Mouse (Mus musculus) kidney, adult 2 months (tissue): Measurements from ENCODE around the gene Nfe2l3.

Experiments
- CTCF ChIP-seq: fragments of 200-500 bp; conservative IDR thresholded peaks from 2 replicates; pipeline ENCODE4 v1.5.1; 2011; ENCODE audit warnings: low read depth, mild to moderate bottlenecking, control low read depth, low read length, moderate library complexity, mixed read lengths; ENCODE audit not compliant: insufficient read depth, insufficient read length
- POLR2A ChIP-seq: fragments of 200-500 bp; IDR thresholded peaks from one replicate; pipeline ENCODE4 v1.6.1; 2011; ENCODE audit warnings: low read depth, low read length, control low read depth

DNA sequence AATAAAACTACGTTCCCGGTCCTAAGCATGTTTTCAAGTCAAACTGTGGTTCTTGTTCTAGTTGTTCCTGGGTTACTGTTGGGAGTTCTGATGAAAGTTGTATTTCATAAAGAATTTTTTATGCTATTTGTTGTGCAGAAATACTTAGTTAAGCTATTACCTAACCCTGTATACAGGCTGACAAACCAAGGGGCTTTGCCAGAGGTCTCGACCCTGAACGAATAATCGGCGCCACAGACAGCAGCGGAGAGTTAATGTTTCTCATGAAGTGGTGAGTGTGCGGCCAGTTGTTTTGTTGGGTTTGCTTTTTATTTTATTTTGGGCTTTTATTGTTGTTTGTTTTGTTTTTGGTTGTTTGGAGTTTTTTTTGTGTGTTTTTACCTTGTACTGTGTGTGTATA, 49.1 kb downstream of the Nfe2l3 start:
- TF ChIP-seq CTCF (no peak), POLR2A (no peak)
